Mouse (Mus musculus) C2C12 (cell line): ENCODE data around the gene 4930432K21Rik.

Experiments used
- CTCF ChIP-seq: IDR thresholded peaks from one replicate; pipeline ENCODE4 v1.5.1; 2011; ENCODE audit not compliant: control insufficient read depth, insufficient read depth, insufficient read length
- MYOG ChIP-seq: IDR thresholded peaks from one replicate; pipeline ENCODE4 v1.6.1; 2011; ENCODE audit not compliant: control insufficient read depth, insufficient read length; ENCODE audit errors: extremely low read depth

DNA sequence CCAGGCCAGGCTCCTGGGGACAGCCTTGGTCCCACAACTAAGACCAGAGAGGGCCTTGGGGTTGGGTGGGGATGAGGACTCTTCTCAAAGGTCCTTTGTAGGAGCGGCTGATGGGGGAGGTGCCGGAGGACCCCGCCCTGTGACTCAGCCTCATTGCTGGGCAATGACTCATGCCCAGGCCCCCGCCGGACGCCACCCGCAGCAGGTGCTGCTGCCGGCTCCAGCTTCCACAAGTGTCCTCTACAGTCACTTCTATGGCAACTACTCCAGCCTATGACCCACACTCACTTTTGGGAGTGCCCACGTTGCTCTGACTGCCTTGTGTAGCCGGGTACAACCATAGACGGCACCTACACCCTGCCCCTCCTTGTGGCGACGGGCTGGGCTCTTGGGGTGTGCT is 44.2 kb downstream of the 4930432K21Rik start:
- no peak for TF ChIP-seq CTCF
- no peak for TF ChIP-seq MYOG
